Comparison of ENCODE assay signal across 9 mouse cellular contexts in the genomic region with DNA sequence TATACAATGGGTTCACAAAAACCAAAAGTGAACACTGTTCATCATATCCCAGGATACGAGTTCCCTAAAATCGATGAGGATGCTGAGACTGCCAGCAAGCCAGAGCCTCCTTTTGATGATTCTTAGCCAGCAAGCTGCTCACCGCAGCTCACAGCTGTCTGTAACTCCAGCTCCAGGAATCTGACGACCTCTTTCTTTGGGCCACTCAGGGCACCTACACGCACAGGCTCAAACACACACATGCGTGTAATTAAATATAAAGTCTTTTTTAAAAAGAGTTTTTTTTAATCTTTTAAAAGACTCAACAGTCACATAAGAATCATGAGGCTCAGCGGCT.
DNase-seq lines count a peak whose midpoint lies in the region; ATAC-seq lines count a peak whose summit lies in the region.
"Had no signal": no experiment of that assay in that cellular context is flagged by ENCODE, and none has a peak within 500 bp of the region (broad histone marks: within the 10 kb centered on the region; RNA-seq: fewer than 3 reads in every experiment).

No protein-coding gene starts in this region.

- no peak overlapping the region for H3K9ac ChIP-seq in heart, embryonic 11.5 days (ENCODE audit: low read depth, low read length)
- no peak overlapping the region for H3K9ac ChIP-seq in liver, embryonic 13.5 days

- H3K4me3 ChIP-seq in heart, embryonic 11.5 days (ENCODE audit: low read depth, low read length) = peak overlapping the region; percentile 47
- no peak overlapping the region for H3K4me3 ChIP-seq in liver, embryonic 13.5 days (replicated peaks)

- DNase-seq in heart, postnatal 14 days = no peak
- peak; percentile 9 for DNase-seq in thymus, postnatal 0 days (ENCODE audit: low spot score)
- no peak for DNase-seq in thymus, postnatal 10 days (ENCODE audit: low spot score in 2 of 2)
- DNase-seq in liver, embryonic 13.5 days = no peak
- DNase-seq in right cerebral cortex, postnatal 36 days (ENCODE audit: low spot score in 2 of 2) = no peak
- DNase-seq in left cerebral cortex, adult 18-20 months (ENCODE audit: low spot score in 2 of 2) = no peak
- DNase-seq: right cerebral cortex, postnatal 14 days had no signal

- H3K9me3 ChIP-seq in heart, embryonic 11.5 days (replicated peaks; ENCODE audit: control insufficient read depth, low read length) = no peaks in the 10 kb centered on the region
- no peaks in the 10 kb centered on the region for H3K9me3 ChIP-seq in liver, embryonic 13.5 days (replicated peaks)

- WGBS in heart, embryonic 11.5 days (ENCODE audit: insufficient replicate concordance) = 62% methylated on average over 7 of the region's 7 CpGs
- WGBS in liver, embryonic 13.5 days (ENCODE audit: insufficient replicate concordance) = 53% methylated on average over 7 of the region's 7 CpGs

- no peak overlapping the region for H3K27ac ChIP-seq in heart, embryonic 11.5 days (ENCODE audit: low read depth, low read length)
- H3K27ac ChIP-seq in liver, embryonic 13.5 days = no peak overlapping the region

- no peaks in the 10 kb centered on the region for H3K36me3 ChIP-seq in heart, embryonic 11.5 days (ENCODE audit: control insufficient read depth, insufficient read depth, low read length)
- no peaks in the 10 kb centered on the region for H3K36me3 ChIP-seq in liver, embryonic 13.5 days

- no peaks in the 10 kb centered on the region for H3K27me3 ChIP-seq in heart, embryonic 11.5 days (ENCODE audit: control insufficient read depth, insufficient read depth, low read length)
- H3K27me3 ChIP-seq in liver, embryonic 13.5 days = no peaks in the 10 kb centered on the region

- ATAC-seq in heart, embryonic 11.5 days (replicated peaks; ENCODE audit: insufficient number of reproducible peaks, low FRiP score, low TSS enrichment) = no peak
- ATAC-seq in liver, embryonic 13.5 days (ENCODE audit: low read depth) = no peak
- no peak for ATAC-seq in megakaryocyte-erythroid progenitor cell, adult 5-6 weeks (replicated peaks; ENCODE audit: low FRiP score, low TSS enrichment, poor library complexity, severe bottlenecking)

- peak overlapping the region; percentile 87 for H3K4me2 ChIP-seq in heart, embryonic 11.5 days
- peak overlapping the region; percentile 66 for H3K4me2 ChIP-seq in liver, embryonic 13.5 days

- H3K4me1 ChIP-seq in heart, embryonic 11.5 days (ENCODE audit: control insufficient read depth, insufficient read depth, low read length) = peaks cover 11% of the 10 kb centered on the region; the same call in 1 of the 2 replicates
- peaks cover 22% of the 10 kb centered on the region for H3K4me1 ChIP-seq in liver, embryonic 13.5 days (replicated peaks)

- intact Hi-C loops in heart, postnatal 14 days (cut with DNase I) = no loop called here
